Mouse (Mus musculus) large intestine, adult 2 months (tissue): ENCODE results near the gene Gm1043. TPM values are rescaled to one million over a fixed set of nuclear protein-coding genes. Genes with fewer than 3 reads are reported as not detected.
A peak's percentile ranks its signal among the peaks of the same experiment; 100 is the strongest.

Source experiments
- DNase-seq: peaks from one replicate; pipeline ENCODE4 v3.0.0-alpha.2; 2012; ENCODE audit warnings: low read depth, low spot score
- WGBS: fragments of 180-500 bp; shearing (Covaris S2); methylation state at CpG from one replicate; pipeline ENCODE4 v1.1.7; 2018; 5-methylcytosine and 5-hydroxymethylcytosine counted together
- polyA plus RNA-seq: library from polyadenylated mRNA; depleted of rRNA; stranded (reverse); fragments of >200 nt; gene quantifications from 2 replicates; pipeline ENCODE4 v1.2.3, GENCODE M21; 2012; rRNA removed

Gene Gm1043
- polyA plus RNA-seq, result 0.60 and 0.84 TPM in 2 replicates

DNA sequence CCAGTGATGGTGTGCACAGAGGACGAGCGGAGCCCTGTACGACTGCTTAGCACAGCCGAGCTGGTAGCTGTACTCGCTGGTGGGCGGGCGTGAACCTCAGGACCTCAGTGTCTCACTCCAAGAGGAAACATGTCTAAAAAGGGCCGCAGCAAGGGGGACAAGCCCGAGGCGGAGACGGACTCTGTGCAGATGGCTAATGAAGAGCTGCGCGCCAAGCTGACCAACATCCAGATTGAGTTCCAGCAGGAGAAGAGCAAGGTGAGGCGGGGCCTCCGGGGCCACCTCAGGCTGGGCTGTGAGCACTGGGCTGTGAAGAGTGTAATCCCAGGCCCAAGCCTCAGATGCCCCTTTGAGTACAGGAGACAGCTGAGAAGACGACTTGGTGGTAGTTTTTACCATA, at the start of gene Gm1043:
Gene Gm1043, plus strand, starts transcription at position 130 of the 400 bp plus-strand sequence.
- DNase-seq, result no peak
- 87% methylated on average over 16 of the region's 16 CpGs for WGBS

- DNase-seq, result no peak
- WGBS, result 68% methylated on average over 6 of the region's 6 CpGs
Observed at GRCm38 (mm10) chr5:37035896-37036295, 49.3 kb upstream of the Gm1043 start.

GRCm38 (mm10) chr5:37036884-37037283, 48.3 kb upstream of the Gm1043 start:
- no peak for DNase-seq
- 78% methylated on average over 3 of the region's 3 CpGs for WGBS

DNA sequence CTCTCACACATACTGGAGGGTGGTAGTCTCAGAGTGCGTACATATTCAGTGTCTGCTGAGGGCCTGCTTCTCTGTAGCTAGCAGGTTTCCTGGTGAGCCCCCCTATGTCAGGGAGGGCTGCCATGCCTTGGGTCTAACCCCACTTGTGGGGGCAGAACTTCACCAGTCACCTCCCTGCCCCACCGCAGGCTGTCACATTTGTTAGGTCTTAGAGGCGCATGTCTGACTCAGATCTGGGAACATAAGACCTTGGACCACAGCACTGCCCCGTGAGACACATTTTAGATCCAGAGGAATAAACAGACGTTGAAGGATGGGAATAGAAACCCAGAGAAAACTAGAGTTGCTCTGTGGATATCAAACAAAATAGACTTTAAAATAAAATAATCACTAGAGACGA, 45.3 kb upstream of the Gm1043 start:
- no peak for DNase-seq
- WGBS, result 75% methylated on average over 6 of the region's 6 CpGs

- no peak for DNase-seq
- WGBS, result 8% methylated on average over 9 of the region's 9 CpGs
Observed at GRCm38 (mm10) chr5:37040711-37041110, 44.5 kb upstream of the Gm1043 start.

GRCm38 (mm10) chr5:37041651-37042050, 43.5 kb upstream of the Gm1043 start:
- no peak for DNase-seq
- WGBS, result 48% methylated on average over 6 of the region's 6 CpGs

DNA sequence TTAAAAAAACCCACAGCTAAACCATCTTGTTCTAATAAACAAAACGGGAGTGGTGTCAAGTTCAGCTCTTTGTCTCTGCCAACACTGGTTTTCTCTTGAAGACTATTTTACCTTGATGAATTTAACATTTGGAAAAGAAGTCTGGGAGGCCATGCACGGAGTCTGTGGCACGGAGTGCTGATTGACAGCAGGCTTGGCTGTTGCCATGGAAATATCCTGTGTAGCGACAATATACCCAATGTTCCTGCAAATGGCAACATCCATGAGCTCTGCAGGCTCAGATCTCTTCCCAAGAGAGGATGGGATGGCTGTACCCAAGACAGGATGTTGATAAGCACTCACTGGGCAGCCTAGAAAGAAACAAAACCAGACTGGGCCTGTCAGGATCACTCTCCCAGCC, 42.2 kb upstream of the Gm1043 start:
- DNase-seq, result no peak
- WGBS, result 69% methylated on average over 4 of the region's 4 CpGs

GRCm38 (mm10) chr5:37044793-37045192, 40.4 kb upstream of the Gm1043 start:
- 85% methylated on average over 2 of the region's 2 CpGs for WGBS
- no peak for DNase-seq

- no peak for DNase-seq
- WGBS, result 42% methylated on average over 2 of the region's 2 CpGs
Observed at GRCm38 (mm10) chr5:37045582-37045981, 39.6 kb upstream of the Gm1043 start.

DNA sequence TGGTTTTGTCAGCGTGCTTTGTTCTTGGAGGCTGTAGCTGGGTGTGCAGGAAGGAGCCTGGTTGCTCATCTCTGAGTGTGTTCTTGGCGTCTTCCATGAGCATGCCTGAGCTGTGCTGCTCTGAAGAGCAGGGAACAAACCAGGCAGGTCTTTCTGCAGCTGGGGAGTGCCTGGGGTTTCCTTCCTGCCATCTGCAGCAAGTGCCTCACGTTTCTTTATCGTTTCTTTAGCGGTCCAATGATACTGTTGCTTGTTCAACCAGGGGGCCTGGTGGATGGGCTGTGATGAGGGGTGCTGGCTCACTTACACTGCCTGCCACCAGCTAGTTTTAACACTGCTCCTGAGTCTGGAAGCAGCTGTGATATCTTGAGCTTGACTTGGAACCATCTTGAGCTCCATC, 38.4 kb upstream of the Gm1043 start:
- DNase-seq, result no peak
- 39% methylated on average over 5 of the region's 5 CpGs for WGBS

DNA sequence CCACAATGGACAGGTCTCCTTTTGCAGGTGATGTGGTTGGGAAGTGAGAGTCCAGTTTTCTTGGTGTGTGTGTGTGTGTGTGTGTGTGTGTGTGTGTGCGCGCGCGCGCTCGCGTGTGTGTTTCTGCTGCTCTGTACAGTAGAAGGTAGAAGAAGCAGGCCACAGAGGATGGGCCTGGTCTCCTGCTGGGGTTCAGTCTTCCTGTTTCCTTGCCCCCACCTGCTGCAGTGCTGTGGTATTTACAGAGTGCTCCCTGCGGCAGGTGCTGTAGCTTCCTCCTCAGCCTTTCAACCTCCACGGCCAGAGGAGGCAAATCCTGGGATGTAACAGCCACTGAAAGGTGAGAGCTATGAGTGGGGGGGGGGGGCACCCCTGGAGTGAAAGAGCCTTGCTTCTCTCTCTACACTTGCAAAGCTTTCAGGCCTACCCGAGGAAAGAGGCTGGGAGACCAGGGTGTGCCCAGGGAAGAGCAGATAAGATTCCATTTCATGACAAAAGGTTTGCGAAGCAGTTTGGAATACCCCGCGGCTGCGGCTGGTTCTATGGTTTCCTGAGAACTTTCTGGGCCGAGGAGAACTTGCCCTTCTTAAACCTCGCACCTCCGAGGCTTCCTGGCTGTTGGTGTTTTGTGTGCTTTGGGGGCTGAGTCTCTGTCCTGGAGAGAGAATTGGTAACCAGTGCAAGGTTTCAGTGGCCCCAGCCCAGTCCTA, 37.8 kb upstream of the Gm1043 start:
- WGBS, result 30% methylated on average over 17 of the region's 17 CpGs
- DNase-seq, result no peak

DNA sequence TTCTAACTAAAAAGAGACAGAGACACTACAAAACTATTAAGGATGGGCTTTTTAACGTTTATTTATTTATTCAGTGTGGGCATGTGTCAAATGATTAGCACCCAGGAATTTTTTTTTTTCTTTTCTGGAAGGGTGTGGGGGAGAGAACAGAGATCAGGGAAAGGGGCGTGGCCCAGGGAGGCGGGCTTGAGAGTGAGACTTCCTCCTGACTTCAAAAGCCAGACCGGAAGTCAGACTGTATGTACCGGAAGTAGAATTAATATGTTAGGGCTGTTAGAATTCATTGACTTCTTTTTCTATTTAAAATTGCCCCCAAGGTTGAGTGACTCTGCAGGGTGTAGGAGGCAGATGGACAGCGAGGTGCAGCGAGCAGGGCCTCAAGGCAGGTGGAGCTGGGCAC, 37.2 kb upstream of the Gm1043 start:
- DNase-seq, result no peak
- WGBS, result 43% methylated on average over 7 of the region's 7 CpGs

- WGBS, result 45% methylated on average over 2 of the region's 2 CpGs
- DNase-seq, result no peak
Observed at GRCm38 (mm10) chr5:37049111-37049510, 36.1 kb upstream of the Gm1043 start.

DNA sequence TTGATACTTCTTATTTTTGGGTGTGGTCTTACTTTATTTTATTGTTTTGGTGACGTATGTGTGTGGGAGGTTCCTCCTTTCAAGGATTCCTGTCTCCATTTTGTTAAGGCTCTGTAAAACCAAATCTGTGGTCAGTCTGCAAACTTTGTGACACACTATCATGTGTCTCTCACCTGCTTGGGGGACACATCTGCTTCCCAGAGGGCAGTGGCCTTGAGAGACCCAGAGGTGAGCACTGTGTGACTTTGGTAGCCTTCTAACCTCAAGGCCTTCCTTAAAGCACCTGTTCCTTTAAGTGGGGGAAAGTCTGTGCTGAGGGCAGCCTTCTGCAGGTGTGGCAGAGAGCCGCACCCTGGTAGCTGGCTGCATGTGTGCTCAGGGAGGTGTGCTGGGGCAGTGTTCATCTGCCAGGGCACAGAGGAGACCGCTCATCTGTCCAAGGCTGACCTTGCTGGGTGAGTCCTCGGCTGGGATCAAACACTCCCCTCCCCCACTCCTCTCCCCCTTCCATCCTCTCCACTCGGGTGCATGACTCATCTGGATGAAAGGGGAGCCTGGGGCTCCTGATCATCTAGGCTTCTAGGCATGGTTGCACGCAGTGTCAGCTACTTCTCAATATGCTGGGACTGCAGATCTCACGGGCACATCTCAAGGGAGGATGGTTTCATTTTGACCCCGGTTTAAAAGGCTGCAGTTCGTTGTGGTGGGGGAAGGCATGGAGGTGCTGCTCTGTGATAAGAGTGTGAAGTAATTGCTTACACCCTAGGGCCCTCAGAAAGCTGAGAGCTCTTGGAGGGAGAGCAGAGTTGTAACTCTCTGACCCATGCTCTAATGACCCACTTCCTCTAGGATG, 34.4 kb upstream of the Gm1043 start:
- WGBS, result 9% methylated on average over 9 of the region's 9 CpGs
- no peak for DNase-seq

DNA sequence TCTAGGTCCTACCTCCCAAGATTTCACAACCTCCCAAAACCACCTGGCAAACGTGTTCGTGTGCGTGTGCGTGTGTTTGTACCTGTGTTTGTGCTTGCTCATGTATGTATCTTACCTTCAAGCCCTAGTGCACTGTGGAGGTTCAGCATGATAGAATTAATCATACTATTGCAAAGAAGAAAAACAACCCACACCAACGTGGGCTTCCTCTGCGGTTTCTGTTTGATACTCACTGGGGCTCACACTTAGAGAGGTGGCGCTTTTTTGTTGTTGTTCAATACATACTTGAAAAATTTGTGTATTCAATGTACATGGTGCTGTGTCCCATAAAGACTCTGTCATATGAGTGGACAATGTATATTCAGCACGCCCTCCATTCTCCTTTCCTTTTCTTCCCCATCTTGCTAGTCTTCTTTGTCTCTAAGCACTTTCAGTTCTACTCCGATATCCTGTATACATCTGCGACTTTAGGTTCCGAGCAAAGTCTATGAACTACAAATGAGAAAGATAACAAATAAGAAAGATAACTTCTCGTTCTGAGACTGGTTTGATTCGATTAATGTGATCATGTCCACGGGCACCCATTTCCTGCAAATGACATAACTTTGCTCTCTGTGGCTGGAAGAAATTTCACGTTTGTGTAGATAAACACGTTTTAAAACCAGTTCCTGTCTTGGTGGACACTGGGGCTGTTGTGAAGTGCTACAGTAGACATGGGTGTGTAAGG, 33.6 kb upstream of the Gm1043 start:
- WGBS, result 19% methylated on average over 16 of the region's 16 CpGs
- DNase-seq, result no peak

DNA sequence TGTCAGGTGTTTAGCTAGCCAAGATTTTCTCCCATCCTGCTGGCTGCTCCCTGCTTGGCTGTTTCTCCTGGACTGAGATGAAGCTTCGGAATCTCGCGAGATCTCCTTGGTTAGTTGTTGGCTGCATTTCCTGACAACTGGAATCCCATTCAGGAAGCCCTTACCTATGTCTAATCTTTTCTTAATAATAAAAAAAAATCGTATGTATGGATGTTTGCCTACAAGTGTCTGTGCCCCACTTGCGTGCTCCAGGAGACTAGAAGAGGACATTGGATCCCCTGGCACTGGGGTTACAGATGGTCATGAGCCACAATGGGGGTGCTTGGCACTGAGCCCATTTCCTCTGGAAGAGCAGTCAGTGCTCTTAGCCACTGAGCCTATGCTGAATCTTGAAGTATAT, 32.3 kb upstream of the Gm1043 start:
- DNase-seq, result no peak
- WGBS, result 26% methylated on average over 5 of the region's 5 CpGs

GRCm38 (mm10) chr5:37055789-37056188, 29.4 kb upstream of the Gm1043 start:
- 83% methylated on average over 1 of the region's 1 CpGs for WGBS

DNA sequence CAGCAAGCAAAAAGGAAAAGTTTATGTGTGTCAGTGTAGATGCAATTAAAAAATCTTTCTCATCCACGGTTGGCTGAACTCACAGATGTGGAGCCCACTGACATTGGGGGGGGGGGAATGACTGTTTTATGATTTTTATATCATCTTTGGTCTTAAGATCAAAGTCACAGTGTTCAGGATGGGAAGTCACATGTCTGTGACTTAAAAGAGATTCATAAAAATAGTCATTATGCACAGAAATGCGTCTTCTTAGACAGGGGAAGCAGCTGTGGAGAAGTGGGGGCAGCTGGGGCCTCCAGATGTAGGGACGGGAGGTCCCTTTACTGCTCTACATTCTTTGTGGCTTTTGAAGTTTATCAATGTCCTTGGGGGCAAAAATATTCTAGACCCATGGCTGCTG, 28.7 kb upstream of the Gm1043 start:
- 57% methylated on average over 3 of the region's 3 CpGs for WGBS

More at GRCm38 (mm10) chr5:37055789-37056188, 29.4 kb upstream of the Gm1043 start:
- DNase-seq, result no peak

DNA sequence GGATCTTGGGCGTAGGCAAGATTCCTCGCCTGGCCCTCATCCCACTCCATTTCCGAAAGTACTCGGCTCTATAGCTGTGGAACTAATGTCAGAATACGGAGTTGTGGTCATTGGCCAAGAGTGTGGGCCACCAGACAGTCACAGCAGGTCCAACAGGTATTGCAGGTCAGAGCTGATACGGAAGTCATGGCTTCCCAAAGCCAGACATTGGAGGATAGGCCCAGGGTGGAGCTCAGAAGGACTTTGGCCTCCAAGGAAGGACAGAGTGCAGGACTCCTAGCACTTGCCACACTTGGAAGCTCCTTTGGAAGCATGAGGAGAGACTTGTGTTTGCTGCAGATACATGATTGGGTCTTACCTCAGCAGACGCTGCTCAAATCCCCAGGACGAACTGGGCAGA, 23.6 kb upstream of the Gm1043 start:
- peak; percentile 94 for DNase-seq
- WGBS, result 30% methylated on average over 8 of the region's 8 CpGs

More for the DNA sequence above, 28.7 kb upstream of the Gm1043 start:
- DNase-seq, result no peak
